Mouse (Mus musculus) heart, embryonic 10.5 days (tissue): ENCODE data around the gene Tmem179. TPM values are rescaled to one million over a fixed set of nuclear protein-coding genes. Genes with fewer than 3 reads are reported as not detected.

Source experiments
- DNase-seq: peaks from one replicate; pipeline ENCODE4 v3.0.0-alpha.2; 2017; ENCODE audit warnings: low spot score
- H3K27ac ChIP-seq: fragments of 300-500 bp; sonication (generic); 2 replicates; pipeline ENCODE4 v1.5.1; 2016; ENCODE audit warnings: mild to moderate bottlenecking
- H3K27me3 ChIP-seq: fragments of 300-500 bp; sonication (generic); 2 replicates; pipeline ENCODE4 v1.6.1; 2016; ENCODE audit warnings: mild to moderate bottlenecking; ENCODE audit not compliant: poor library complexity, insufficient read depth, severe bottlenecking
- H3K36me3 ChIP-seq: fragments of 300-500 bp; sonication (generic); 2 replicates; pipeline ENCODE4 v1.6.1; 2016; ENCODE audit warnings: mild to moderate bottlenecking, moderate library complexity
- H3K4me1 ChIP-seq: fragments of 300-500 bp; sonication (generic); 2 replicates; pipeline ENCODE4 v1.6.1; 2016; ENCODE audit warnings: mild to moderate bottlenecking
- H3K4me3 ChIP-seq: fragments of 300-500 bp; sonication (generic); 2 replicates; pipeline ENCODE4 v1.5.1; 2016; ENCODE audit warnings: mild to moderate bottlenecking, moderate library complexity
- H3K9me3 ChIP-seq: fragments of 300-500 bp; sonication (generic); 2 replicates; pipeline ENCODE4 v1.6.1; 2016; ENCODE audit warnings: mild to moderate bottlenecking, moderate library complexity
- WGBS: fragments of 180-500 bp; shearing (Covaris S2); methylation state at CpG from one replicate; pipeline ENCODE4 v1.1.7; 2016; 5-methylcytosine and 5-hydroxymethylcytosine counted together
- polyA plus RNA-seq: library from polyadenylated mRNA; unstranded; fragments of >200 nt; fragmentation: Nextera tagmentation; extraction: Ambion mirVana; gene quantifications from 2 replicates; pipeline ENCODE4 v1.2.1, GENCODE M21; 2016

The Tmem179 gene
- polyA plus RNA-seq, 1 experiment from 2014 or later: 1.5 TPM

DNA sequence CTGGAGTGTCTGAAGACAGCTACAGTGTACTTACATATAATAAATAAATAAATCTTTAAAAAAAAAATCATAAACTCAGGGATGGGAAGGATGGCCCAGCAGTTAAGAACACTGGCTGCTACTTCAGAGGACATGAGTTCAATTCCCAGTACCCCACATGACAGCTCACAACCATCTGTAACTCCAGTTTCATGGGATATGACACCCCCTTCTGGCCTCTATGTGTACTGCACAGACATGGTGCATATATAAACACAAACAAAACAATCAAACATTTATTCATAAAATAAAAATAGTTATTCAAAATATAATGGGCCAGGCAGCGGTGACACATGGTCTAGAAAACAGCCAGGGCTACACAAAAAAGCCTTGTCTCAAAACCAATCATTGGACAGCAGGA is 32.7 kb upstream of the Tmem179 start:
- WGBS: 92% methylated on average over 1 of the region's 1 CpGs
- H3K4me3 ChIP-seq: no peak overlapping the region

DNA sequence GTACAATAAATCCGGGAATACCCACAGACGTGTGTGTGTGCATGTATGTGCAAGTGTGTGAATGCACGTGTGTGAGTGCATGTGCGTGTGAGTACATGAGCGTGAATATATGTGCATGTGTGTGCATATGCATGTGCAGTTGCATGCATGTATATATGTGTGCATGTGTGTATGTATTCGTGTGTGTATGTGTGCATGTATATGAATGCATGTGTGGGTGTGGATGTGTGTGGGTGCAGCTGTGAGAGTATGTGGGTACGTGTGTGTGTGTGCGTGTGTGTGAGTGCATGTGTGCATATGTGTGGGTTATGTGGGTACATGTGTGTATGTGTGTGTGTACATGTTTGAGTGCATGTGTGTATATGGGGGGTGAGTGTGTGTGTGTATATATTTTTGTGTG is 29.6 kb upstream of the Tmem179 start:
- Histone ChIP-seq H3K27ac (no peak overlapping the region), H3K27me3 (no peaks in the 10 kb centered on the region), H3K9me3 (no peaks in the 10 kb centered on the region), H3K4me3 (no peak overlapping the region), H3K36me3 (no peaks in the 10 kb centered on the region), H3K4me1 (peaks cover 36% of the 10 kb centered on the region)
- no peak for DNase-seq
- 87% methylated on average over 8 of the region's 8 CpGs for whole genome bisulfite sequencing

More for the DNA sequence above, 32.7 kb upstream of the Tmem179 start:
- Histone ChIP-seq H3K36me3 (no peaks in the 10 kb centered on the region), H3K27me3 (peaks cover 13% of the 10 kb centered on the region; the same call in 1 of the 2 replicates), H3K4me1 (peaks cover 26% of the 10 kb centered on the region), H3K9me3 (no peaks in the 10 kb centered on the region), H3K27ac (no peak overlapping the region)
- DNase-seq: no peak

DNA sequence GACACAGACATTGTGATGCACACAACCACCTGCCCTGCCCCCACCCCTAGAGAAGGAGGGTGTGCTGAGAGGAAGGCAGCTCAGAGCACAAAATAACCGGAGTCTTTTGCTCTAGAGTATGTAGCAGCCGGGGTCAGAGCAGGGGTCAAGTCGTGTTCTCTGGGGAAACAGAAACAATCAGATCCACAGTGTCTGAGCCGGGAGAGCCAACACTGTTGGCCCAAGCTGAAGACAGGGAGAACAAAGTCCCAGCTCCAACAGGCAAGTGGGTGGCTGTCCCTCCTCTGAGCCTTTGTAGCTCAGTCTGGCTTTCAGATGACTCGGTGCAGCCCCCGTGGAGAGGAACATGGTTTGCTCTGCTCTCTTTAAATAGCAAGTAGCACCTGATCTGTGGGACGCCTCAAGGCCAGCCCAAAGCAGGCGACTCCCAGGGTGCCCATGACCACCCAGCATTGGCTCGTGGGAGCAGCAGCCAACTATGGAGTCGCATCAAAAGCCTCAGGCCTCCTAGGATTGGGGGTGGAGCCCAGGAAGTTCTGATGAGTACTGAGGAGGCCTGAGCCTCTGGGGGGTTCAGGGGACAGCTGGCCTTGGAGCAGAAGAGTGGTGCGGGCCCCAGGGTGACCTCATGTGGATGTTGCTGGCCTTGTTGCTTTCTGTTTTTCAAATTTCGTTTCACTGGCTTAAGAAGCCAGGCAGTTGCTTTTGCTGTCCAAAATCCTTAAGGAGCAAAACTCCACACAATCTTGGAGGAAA is 28.6 kb upstream of the Tmem179 start:
- no peaks in the 10 kb centered on the region for H3K36me3 ChIP-seq
- no peak for DNase-seq
- H3K27ac ChIP-seq: peak overlapping the region; percentile 62
- no peaks in the 10 kb centered on the region for H3K27me3 ChIP-seq
- no peaks in the 10 kb centered on the region for H3K9me3 ChIP-seq
- H3K4me3 ChIP-seq: no peak overlapping the region
- H3K4me1 ChIP-seq: peaks cover 46% of the 10 kb centered on the region
- WGBS: 32% methylated on average over 12 of the region's 12 CpGs

DNA sequence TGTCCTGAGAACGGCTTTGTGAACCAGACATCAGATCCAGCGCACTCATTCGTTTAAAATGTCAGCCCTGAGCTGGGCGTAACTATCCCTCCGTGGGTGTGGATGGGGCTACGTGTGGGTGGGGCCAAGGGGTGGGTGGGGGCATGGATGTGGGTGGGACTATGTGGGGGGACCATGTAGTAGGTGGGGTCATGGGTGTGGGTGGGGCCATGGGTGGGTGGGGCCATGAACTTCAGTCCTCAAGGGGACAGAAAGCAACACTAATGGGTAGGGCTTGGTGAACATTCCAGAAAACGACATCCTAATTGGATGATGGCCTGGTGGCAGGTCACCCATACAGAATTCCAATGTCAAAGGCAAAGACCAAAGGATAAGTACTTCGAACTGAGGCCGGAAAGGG is 27.4 kb upstream of the Tmem179 start:
- peaks cover 47% of the 10 kb centered on the region for H3K4me1 ChIP-seq
- DNase-seq: no peak
- H3K27ac ChIP-seq: no peak overlapping the region
- no peak overlapping the region for H3K4me3 ChIP-seq
- WGBS: 69% methylated on average over 9 of the region's 9 CpGs
- H3K27me3 ChIP-seq: peaks cover 5% of the 10 kb centered on the region
- no peaks in the 10 kb centered on the region for H3K9me3 ChIP-seq
- H3K36me3 ChIP-seq: no peaks in the 10 kb centered on the region

DNA sequence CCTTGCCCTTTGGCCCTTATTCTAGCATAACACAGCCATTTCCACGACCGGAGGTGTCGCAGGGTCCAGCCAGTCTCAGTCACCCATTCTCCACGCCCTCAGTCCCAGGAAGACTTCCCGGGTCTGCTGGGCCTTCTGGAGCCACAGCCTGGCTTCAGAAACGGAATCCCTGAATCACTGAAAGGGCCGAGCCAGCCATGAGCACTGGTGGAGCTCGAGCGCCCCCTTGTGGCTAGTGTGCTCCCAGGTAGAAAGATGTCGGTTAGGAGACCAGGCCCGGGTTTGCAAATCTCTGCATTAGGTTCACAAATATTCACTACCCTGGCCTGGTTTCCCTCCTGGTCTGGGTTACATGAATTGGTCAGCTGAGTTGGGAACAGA is 26.4 kb upstream of the Tmem179 start:
- Histone ChIP-seq H3K36me3 (no peaks in the 10 kb centered on the region), H3K27me3 (peaks cover 15% of the 10 kb centered on the region), H3K4me1 (peaks cover 52% of the 10 kb centered on the region), H3K9me3 (no peaks in the 10 kb centered on the region), H3K27ac (no peak overlapping the region), H3K4me3 (no peak overlapping the region; the same call in 1 of the 2 replicates)
- 5% methylated on average over 11 of the region's 11 CpGs for WGBS
- peak; percentile 93 for DNase-seq

DNA sequence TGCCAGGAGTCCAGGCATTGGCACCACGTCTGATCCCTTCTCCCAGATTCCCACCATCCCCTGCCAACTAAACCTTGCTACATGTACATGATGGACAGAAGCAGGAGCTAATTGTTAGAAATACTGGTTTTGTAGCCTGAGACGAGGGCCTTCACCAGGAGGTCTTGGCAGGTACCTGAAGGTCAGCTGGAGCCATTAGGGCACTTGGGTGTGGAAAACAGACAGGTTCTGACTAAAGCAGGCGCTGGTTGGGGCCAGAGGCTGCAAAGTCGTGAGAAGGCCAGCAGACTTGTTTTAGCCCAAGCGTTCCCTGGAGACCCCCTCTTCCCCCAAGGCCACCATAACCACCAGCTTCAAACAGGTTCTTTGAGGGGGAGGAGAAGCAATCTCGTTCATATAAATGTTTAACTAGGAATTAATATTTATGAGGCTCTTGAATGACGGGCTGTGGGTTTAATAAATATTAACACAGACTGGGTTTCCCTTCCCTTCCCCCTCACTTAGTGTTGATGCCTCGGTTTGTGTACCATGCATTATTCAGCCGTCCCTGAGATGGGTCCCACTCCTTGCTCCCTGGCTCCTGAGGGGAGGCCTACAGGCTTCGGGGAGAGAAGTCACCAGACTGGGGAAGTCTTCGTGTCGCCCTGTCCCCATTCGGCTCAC is 25.8 kb upstream of the Tmem179 start:
- no peaks in the 10 kb centered on the region for H3K9me3 ChIP-seq
- no peaks in the 10 kb centered on the region for H3K36me3 ChIP-seq
- DNase-seq: no peak
- WGBS: 73% methylated on average over 13 of the region's 13 CpGs
- no peak overlapping the region; the same call in 1 of the 2 replicates for H3K4me3 ChIP-seq
- peaks cover 52% of the 10 kb centered on the region for H3K4me1 ChIP-seq
- peak overlapping the region; percentile 52; the same call in 1 of the 2 replicates for H3K27ac ChIP-seq
- H3K27me3 ChIP-seq: peaks cover 15% of the 10 kb centered on the region

DNA sequence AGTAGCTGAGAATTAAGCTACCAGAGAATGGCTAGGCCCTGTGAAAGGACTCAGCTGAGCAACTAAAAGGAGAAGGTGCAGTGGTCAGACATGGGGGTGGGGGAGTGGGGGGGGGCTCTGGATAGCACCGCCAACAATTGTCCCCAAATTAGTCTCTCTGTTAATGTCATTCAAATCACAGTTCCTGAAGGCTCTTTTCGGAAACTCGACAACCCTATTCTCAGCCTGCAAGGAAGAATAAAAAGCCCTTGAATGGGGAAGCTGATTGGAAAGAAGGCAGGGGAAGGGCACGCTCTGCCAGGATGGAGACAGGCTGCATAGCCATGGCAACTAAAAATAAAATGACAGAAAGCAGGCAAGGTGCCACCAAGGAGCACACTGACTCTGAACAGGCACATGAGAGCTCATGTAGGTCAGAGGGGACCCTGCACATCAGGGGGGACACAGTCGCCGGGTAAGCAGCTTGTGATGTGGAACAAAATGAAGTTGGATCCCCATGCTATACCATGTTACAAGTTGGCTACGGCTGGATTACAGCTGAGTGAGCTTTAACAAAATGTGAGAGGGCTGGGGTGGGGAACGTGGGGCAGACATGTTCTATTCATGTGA is 25.0 kb upstream of the Tmem179 start:
- Histone ChIP-seq H3K4me3 (no peak overlapping the region), H3K4me1 (peaks cover 52% of the 10 kb centered on the region), H3K27ac (peak overlapping the region; percentile 52), H3K36me3 (no peaks in the 10 kb centered on the region), H3K9me3 (no peaks in the 10 kb centered on the region), H3K27me3 (peaks cover 15% of the 10 kb centered on the region)
- 50% methylated on average over 8 of the region's 8 CpGs for WGBS
- no peak for DNase-seq

DNA sequence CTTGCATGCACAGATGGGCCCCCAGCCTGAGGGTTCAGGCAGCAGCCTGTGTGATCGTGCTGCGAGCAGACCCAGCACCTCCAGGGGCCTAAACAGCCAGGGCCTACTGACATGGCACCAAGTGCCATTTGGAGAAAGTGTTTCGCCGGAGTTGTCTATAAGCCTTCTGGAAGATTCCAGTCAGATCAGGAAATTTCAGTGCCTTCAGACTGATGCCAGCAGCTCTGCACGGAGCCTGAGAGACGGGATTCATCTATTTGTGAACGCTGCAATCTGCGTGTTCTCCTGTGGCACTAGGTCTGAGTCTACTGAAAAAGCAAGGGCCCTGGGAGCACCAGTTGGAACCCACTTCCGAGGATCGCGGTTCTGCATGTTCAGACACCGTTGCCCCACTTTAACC is 23.8 kb upstream of the Tmem179 start:
- peaks cover 51% of the 10 kb centered on the region for H3K4me1 ChIP-seq
- H3K27ac ChIP-seq: no peak overlapping the region
- 89% methylated on average over 12 of the region's 12 CpGs for WGBS
- H3K9me3 ChIP-seq: no peaks in the 10 kb centered on the region
- no peak for DNase-seq
- no peak overlapping the region for H3K4me3 ChIP-seq
- no peaks in the 10 kb centered on the region for H3K36me3 ChIP-seq
- peaks cover 15% of the 10 kb centered on the region for H3K27me3 ChIP-seq

DNA sequence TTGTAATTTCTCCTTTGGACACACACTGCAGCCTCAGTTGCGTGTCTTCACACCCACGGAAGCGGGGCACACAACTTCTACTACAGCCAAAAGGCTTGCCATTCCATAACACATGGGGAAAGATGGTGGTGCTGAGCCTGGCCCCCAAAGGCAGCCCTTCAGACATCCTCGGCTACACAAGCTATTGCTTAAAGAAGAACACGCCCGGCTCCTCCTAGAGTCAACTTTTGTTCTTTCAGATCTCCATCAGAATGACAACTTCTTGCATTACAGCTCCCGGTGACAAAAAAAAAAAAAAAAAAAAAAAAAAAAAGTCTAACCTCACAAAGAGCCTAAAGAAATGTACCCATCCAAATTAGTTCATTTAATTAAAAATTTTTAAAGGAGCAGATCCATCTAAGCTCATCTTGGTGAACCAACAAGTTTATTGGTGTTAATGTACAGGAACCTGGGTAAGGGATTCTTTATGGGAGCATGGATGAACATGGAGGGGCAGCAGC is 23.0 kb upstream of the Tmem179 start:
- Histone ChIP-seq H3K27me3 (peaks cover 20% of the 10 kb centered on the region), H3K27ac (no peak overlapping the region), H3K9me3 (no peaks in the 10 kb centered on the region), H3K4me1 (peaks cover 46% of the 10 kb centered on the region), H3K4me3 (no peak overlapping the region), H3K36me3 (no peaks in the 10 kb centered on the region)
- 85% methylated on average over 7 of the region's 7 CpGs for WGBS
- no peak for DNase-seq

DNA sequence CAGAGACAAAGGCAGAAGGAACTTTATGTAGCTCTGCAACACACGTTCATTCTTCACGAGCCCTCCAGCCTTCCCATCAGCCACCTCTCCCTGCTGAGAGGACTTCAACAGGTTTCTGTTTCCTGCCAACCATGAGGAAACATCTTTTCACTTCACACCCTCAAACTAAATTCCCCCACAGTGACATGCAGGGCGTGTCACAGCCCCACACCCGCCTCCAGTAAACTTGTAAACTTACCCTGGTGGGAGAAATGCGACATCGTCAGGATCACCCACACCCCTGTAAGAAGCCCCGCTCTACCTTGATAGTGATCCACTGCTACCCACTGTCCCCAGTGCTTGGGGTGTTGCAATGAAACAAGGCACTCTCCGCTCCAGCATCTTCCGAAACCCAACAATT is 21.8 kb upstream of the Tmem179 start:
- 76% methylated on average over 9 of the region's 9 CpGs for WGBS
- no peak for DNase-seq
- no peak overlapping the region for H3K27ac ChIP-seq
- H3K9me3 ChIP-seq: no peaks in the 10 kb centered on the region
- H3K4me1 ChIP-seq: peaks cover 41% of the 10 kb centered on the region
- H3K4me3 ChIP-seq: no peak overlapping the region
- H3K27me3 ChIP-seq: peaks cover 30% of the 10 kb centered on the region
- no peaks in the 10 kb centered on the region for H3K36me3 ChIP-seq

DNA sequence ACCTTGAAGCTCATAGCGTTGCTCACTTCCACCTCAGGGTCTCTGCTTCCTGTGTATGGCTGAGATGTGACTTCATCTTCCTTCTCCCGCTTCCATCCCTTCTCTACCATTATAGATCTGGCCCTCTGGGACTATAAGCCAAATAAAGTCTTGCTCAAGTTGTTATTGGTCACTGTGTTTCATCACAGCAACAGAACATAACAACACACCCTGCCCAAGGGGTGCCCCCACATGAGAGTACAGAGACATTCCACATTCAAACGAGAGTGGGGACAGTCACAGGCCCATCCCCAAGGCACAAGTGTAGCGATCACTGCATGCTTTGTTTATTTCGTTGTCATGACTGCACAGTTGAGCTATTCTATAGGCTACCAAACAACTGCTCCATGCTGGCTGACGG is 20.7 kb upstream of the Tmem179 start:
- no peak for DNase-seq
- no peak overlapping the region for H3K4me3 ChIP-seq
- WGBS: 75% methylated on average over 6 of the region's 6 CpGs
- peaks cover 39% of the 10 kb centered on the region for H3K4me1 ChIP-seq
- H3K36me3 ChIP-seq: no peaks in the 10 kb centered on the region
- peaks cover 42% of the 10 kb centered on the region for H3K27me3 ChIP-seq
- H3K27ac ChIP-seq: no peak overlapping the region
- H3K9me3 ChIP-seq: no peaks in the 10 kb centered on the region

DNA sequence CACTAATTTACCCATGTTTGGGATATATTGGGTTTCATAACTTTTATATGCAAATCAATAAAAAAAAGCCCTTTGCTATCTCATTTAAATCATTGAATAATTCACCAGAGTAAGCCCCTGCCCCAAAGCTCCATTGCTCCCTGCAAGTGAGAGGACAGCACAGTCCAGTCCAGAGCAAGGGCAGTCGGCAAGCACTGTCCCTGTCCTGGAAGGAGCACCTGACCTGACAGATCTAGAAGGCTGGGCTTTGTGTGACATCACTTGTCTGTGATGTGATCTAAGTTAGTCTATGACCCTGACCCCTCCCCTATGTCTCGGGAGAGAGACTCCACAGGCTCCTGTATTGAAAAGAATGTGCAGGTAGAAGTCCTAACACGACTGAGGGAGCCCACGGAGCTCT is 17.2 kb upstream of the Tmem179 start:
- Histone ChIP-seq H3K36me3 (no peaks in the 10 kb centered on the region), H3K4me1 (peaks cover 17% of the 10 kb centered on the region; the same call in 1 of the 2 replicates), H3K4me3 (no peak overlapping the region), H3K27me3 (peaks cover 62% of the 10 kb centered on the region), H3K27ac (no peak overlapping the region), H3K9me3 (no peaks in the 10 kb centered on the region)
- WGBS: 77% methylated on average over 4 of the region's 4 CpGs
- no peak for DNase-seq

DNA sequence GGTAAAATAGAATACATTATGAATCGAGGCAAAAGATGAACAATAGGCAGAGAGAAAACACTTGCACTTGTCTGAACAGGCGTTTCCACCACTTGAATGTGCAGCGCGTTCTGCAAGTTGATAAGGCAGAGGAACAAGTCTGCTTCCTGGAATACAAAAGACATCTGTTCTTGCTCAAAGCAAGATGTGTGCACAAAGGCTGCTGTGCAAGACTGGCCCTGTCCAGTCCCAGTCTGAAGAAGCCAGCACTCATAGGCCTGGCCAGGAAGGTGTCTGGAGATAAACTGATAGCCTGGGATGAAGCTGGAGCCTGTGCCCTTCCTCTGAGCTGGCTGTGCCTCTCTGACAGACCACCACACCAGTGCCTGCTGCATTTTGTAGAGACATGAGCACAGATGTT is 1.6 kb upstream of the Tmem179 start:
- Histone ChIP-seq H3K4me3 (peak overlapping the region; percentile 18; the same call in 1 of the 2 replicates), H3K36me3 (no peaks in the 10 kb centered on the region), H3K27ac (peak overlapping the region; percentile 52; the same call in 1 of the 2 replicates), H3K4me1 (peaks cover 32% of the 10 kb centered on the region), H3K27me3 (peaks cover 28% of the 10 kb centered on the region; the same call in 1 of the 2 replicates), H3K9me3 (no peaks in the 10 kb centered on the region)
- 14% methylated on average over 4 of the region's 4 CpGs for WGBS
- peak; percentile 88 for DNase-seq
